Mouse (Mus musculus) cerebellum, adult 2 months (tissue): ENCODE data around the gene Kcnj16. TPM values are rescaled to one million over a fixed set of nuclear protein-coding genes. Genes with fewer than 3 reads are reported as not detected.

Experiments
- DNase-seq, 2 experiments: peaks; one replicate each; pipeline ENCODE4 v3.0.0; 2021
- H3K27ac ChIP-seq: fragments of 200-500 bp; 2 replicates; pipeline ENCODE4 v1.5.1; 2012; ENCODE audit warnings: low read length, control low read depth, inconsistent platforms; ENCODE audit not compliant: insufficient read depth
- H3K27me3 ChIP-seq: fragments of 200-500 bp; 2 replicates; pipeline ENCODE4 v1.6.1; 2012; ENCODE audit warnings: inconsistent platforms, mild to moderate bottlenecking, low read length, moderate library complexity; ENCODE audit not compliant: control insufficient read depth, insufficient read depth
- H3K4me1 ChIP-seq: fragments of 200-500 bp; 2 replicates; pipeline ENCODE4 v1.6.1; 2011; ENCODE audit warnings: low read length; ENCODE audit not compliant: control insufficient read depth, insufficient read depth
- H3K4me3 ChIP-seq: fragments of 200-500 bp; replicated peaks from 2 replicates; pipeline ENCODE3; 2011; ENCODE audit warnings: mild to moderate bottlenecking, low read depth, low read length, control low read depth; ENCODE audit not compliant: insufficient read depth
- CTCF ChIP-seq: fragments of 200-500 bp; IDR thresholded peaks from 2 replicates; pipeline ENCODE4 v1.5.1; 2011; ENCODE audit warnings: low read depth, mild to moderate bottlenecking, control low read depth, low read length, moderate library complexity, borderline replicate concordance; ENCODE audit not compliant: insufficient read depth
- POLR2A ChIP-seq: fragments of 200-500 bp; IDR thresholded peaks from 2 replicates; pipeline ENCODE4 v1.6.1; 2011; ENCODE audit warnings: low read length, control low read depth, borderline replicate concordance; ENCODE audit not compliant: insufficient read depth
- WGBS: fragments of 180-500 bp; shearing (Covaris S2); methylation state at CpG from one replicate; pipeline ENCODE4 v1.1.7; 2018; 5-methylcytosine and 5-hydroxymethylcytosine counted together
- polyA plus RNA-seq: library from polyadenylated mRNA; depleted of rRNA; stranded (reverse); fragments of >200 nt; gene quantifications from 2 replicates; pipeline ENCODE4 v1.2.3, GENCODE M21; 2012; rRNA removed

The Kcnj16 gene
- 16.9 and 20.0 TPM in 2 replicates for polyA plus RNA-seq

GRCm38 (mm10) chr11:110967762-110968135 is at the start of gene Kcnj16:
Gene Kcnj16 (plus strand): TSS chr11:110968033.
- Histone ChIP-seq H3K4me1 (no peaks in the 10 kb centered on the region), H3K27ac (no peak within 1 kb of the TSS), H3K4me3 (no peak within 1 kb of the TSS), H3K27me3 (no peaks in the 10 kb centered on the region)
- no peak for DNase-seq
- no peak for TF ChIP-seq POLR2A
- WGBS, result 76% methylated on average over 4 of the region's 4 CpGs

- no peaks in the 10 kb centered on the region for H3K4me1 ChIP-seq
- no peak for DNase-seq
- no peak overlapping the region for H3K27ac ChIP-seq
- no peaks in the 10 kb centered on the region for H3K27me3 ChIP-seq
- no peak overlapping the region for H3K4me3 ChIP-seq
- no peak for TF ChIP-seq CTCF
- no peak for TF ChIP-seq POLR2A
- WGBS, result 82% methylated on average over 5 of the region's 5 CpGs
Measured at GRCm38 (mm10) chr11:110918808-110919465, 48.9 kb upstream of the Kcnj16 start.

GRCm38 (mm10) chr11:110935699-110936098 is 32.1 kb upstream of the Kcnj16 start:
- DNase-seq, result no peak
- no peak overlapping the region for H3K4me3 ChIP-seq
- no peak overlapping the region for H3K27ac ChIP-seq
- no peaks in the 10 kb centered on the region for H3K4me1 ChIP-seq
- 34% methylated on average over 3 of the region's 3 CpGs for WGBS
- TF ChIP-seq POLR2A (no peak), CTCF (no peak)
- H3K27me3 ChIP-seq, result no peaks in the 10 kb centered on the region

- DNase-seq, result no peak
- TF ChIP-seq POLR2A, result no peak
- TF ChIP-seq CTCF, result no peak
- Histone ChIP-seq H3K27ac (no peak overlapping the region), H3K27me3 (no peaks in the 10 kb centered on the region), H3K4me3 (no peak overlapping the region), H3K4me1 (no peaks in the 10 kb centered on the region)
- 40% methylated on average over 3 of the region's 3 CpGs for WGBS
Measured at GRCm38 (mm10) chr11:110942280-110942679, 25.6 kb upstream of the Kcnj16 start.

- H3K27ac ChIP-seq, result no peak overlapping the region
- 62% methylated on average over 6 of the region's 6 CpGs for WGBS
- H3K4me1 ChIP-seq, result no peaks in the 10 kb centered on the region
- no peak for DNase-seq
- TF ChIP-seq CTCF (no peak), POLR2A (no peak)
- H3K4me3 ChIP-seq, result no peak overlapping the region
- H3K27me3 ChIP-seq, result no peaks in the 10 kb centered on the region
Measured at GRCm38 (mm10) chr11:110942695-110943135, 25.1 kb upstream of the Kcnj16 start.

GRCm38 (mm10) chr11:110956665-110957064 is 11.2 kb upstream of the Kcnj16 start:
- 76% methylated on average over 7 of the region's 7 CpGs for WGBS
- TF ChIP-seq CTCF (no peak), POLR2A (no peak)
- no peak overlapping the region for H3K4me3 ChIP-seq
- no peak overlapping the region for H3K27ac ChIP-seq
- DNase-seq, result no peak
- no peaks in the 10 kb centered on the region for H3K4me1 ChIP-seq
- no peaks in the 10 kb centered on the region for H3K27me3 ChIP-seq

- 22% methylated on average over 5 of the region's 5 CpGs for whole genome bisulfite sequencing
- Histone ChIP-seq H3K27me3 (no peaks in the 10 kb centered on the region), H3K27ac (no peak overlapping the region), H3K4me1 (no peaks in the 10 kb centered on the region), H3K4me3 (no peak overlapping the region)
- DNase-seq, result no peak
- TF ChIP-seq CTCF (no peak), POLR2A (no peak)
Measured at GRCm38 (mm10) chr11:110961592-110962021, 6.2 kb upstream of the Kcnj16 start.

GRCm38 (mm10) chr11:110967019-110967761 is 643 bp upstream of the Kcnj16 start:
- Histone ChIP-seq H3K27me3 (no peaks in the 10 kb centered on the region), H3K4me3 (no peak overlapping the region), H3K27ac (no peak overlapping the region), H3K4me1 (no peaks in the 10 kb centered on the region)
- TF ChIP-seq POLR2A, result no peak
- no peak for TF ChIP-seq CTCF
- 81% methylated on average over 11 of the region's 11 CpGs for WGBS
- no peak for DNase-seq
